Mouse (Mus musculus) hindbrain, embryonic 11.5 days (tissue): Measurements from ENCODE around the gene Cdh13. TPM values are rescaled to one million over a fixed set of nuclear protein-coding genes. Genes with fewer than 3 reads are reported as not detected.

Source experiments
- ATAC-seq: fragments of 200-750 bp; cut with Nextera tagmentation; 2 replicates; pipeline ENCODE4 v1.8.0; 2017; ENCODE audit warnings: mild to moderate bottlenecking, moderate TSS enrichment, moderate library complexity; ENCODE audit not compliant: low FRiP score
- DNase-seq: peaks from one replicate; pipeline ENCODE4 v3.0.0-alpha.2; 2015; ENCODE audit warnings: low spot score
- H3K27ac ChIP-seq: fragments of 300-500 bp; sonication (generic); 2 replicates; pipeline ENCODE4 v1.5.1; 2014; ENCODE audit warnings: mild to moderate bottlenecking, low read depth, low read length
- H3K27me3 ChIP-seq: fragments of 300-500 bp; sonication (generic); 2 replicates; pipeline ENCODE4 v1.6.1; 2014; ENCODE audit warnings: mild to moderate bottlenecking, low read length, moderate library complexity, mixed read lengths; ENCODE audit not compliant: control insufficient read depth, insufficient read depth
- H3K36me3 ChIP-seq: fragments of 300-500 bp; sonication (generic); 2 replicates; pipeline ENCODE4 v1.6.1; 2014; ENCODE audit warnings: mild to moderate bottlenecking, low read length, moderate library complexity, mixed read lengths; ENCODE audit not compliant: control insufficient read depth, insufficient read depth
- H3K4me1 ChIP-seq: fragments of 300-500 bp; sonication (generic); replicated peaks from 2 replicates; pipeline ENCODE4 v1.6.1; 2014; ENCODE audit warnings: low read length, mixed read lengths; ENCODE audit not compliant: control insufficient read depth, insufficient read depth
- H3K4me2 ChIP-seq: fragments of 300-500 bp; sonication (generic); replicated peaks from 2 replicates; pipeline ENCODE4 v1.6.1; 2014; ENCODE audit warnings: mild to moderate bottlenecking, low read depth, low read length
- H3K4me3 ChIP-seq: fragments of 300-500 bp; sonication (generic); 2 replicates; pipeline ENCODE4 v1.5.1; 2014; ENCODE audit warnings: low read depth, low read length
- H3K9ac ChIP-seq: fragments of 300-500 bp; sonication (generic); 2 replicates; pipeline ENCODE4 v1.6.1; 2014; ENCODE audit warnings: low read depth, low read length
- H3K9me3 ChIP-seq: fragments of 300-500 bp; sonication (generic); 2 replicates; pipeline ENCODE4 v1.6.1; 2016; ENCODE audit warnings: low read length; ENCODE audit not compliant: control insufficient read depth
- WGBS: fragments of 180-500 bp; shearing (Covaris S2); extraction: QIAGEN DNeasy Blood & Tissue Kit; methylation state at CpG from one replicate; pipeline ENCODE4 v1.1.7; 2014; 5-methylcytosine and 5-hydroxymethylcytosine counted together
- polyA plus RNA-seq: library from polyadenylated mRNA; unstranded; fragments of >200 nt; fragmentation: Nextera tagmentation; extraction: Ambion mirVana; gene quantifications from 2 replicates; pipeline ENCODE4 v1.2.1, GENCODE M21; 2014

The Cdh13 gene
- polyA plus RNA-seq, 1 experiment from 2014 or later: 14.6 TPM

- 75% methylated on average over 13 of the region's 13 CpGs for WGBS
- Histone ChIP-seq H3K4me3 (no peak overlapping the region), H3K27me3 (no peaks in the 10 kb centered on the region), H3K4me2 (no peak overlapping the region), H3K36me3 (no peaks in the 10 kb centered on the region), H3K9ac (no peak overlapping the region), H3K9me3 (no peaks in the 10 kb centered on the region), H3K4me1 (no peaks in the 10 kb centered on the region), H3K27ac (no peak overlapping the region)
- ATAC-seq: no peak
- no peak for DNase-seq
These were observed 234.7 kb downstream of the Cdh13 start for GRCm38 (mm10) chr8:118518030-118518741.

DNA sequence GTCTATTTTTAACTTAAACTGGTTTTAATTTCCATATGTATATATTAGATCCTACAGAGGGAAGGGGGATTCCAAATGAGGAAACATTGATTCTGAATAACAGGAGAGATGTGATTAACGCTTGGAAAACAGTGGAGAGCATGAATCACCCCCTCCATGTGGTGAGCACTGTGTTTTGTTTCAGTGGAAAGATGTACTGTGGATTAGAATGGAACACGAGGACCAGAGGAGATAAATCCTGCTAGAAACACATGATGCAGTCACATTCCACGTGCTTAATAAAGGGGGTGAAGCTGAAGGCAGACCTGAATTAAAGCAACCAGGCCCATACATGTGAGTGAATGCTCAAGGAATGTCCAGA, 235.2 kb downstream of the Cdh13 start:
- no peak overlapping the region for H3K4me3 ChIP-seq
- H3K36me3 ChIP-seq: no peaks in the 10 kb centered on the region
- no peaks in the 10 kb centered on the region for H3K9me3 ChIP-seq
- H3K27ac ChIP-seq: no peak overlapping the region
- no peak overlapping the region for H3K9ac ChIP-seq
- ATAC-seq (no peak), DNase-seq (no peak)
- 51% methylated on average over 3 of the region's 3 CpGs for WGBS
- no peaks in the 10 kb centered on the region for H3K27me3 ChIP-seq
- no peaks in the 10 kb centered on the region for H3K4me1 ChIP-seq
- H3K4me2 ChIP-seq: no peak overlapping the region

DNA sequence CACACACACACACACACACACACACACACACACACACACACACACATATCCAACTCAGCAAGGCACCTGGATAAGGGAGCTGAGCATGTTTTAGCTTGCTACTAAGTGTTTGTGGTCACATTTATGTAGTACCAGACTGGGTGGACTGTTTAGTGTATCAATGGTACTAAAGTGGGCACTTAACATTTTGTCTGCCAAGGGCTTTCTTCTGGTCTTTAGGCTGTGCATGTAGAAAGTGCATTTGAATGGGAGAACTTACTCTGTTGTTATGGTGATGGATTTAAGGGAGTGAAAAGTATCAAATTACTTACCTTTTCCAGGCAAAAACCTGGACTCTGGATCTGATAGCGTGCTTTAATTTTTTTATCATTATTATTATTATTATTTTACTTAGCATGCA, 240.4 kb downstream of the Cdh13 start:
- Histone ChIP-seq H3K4me1 (no peaks in the 10 kb centered on the region), H3K36me3 (no peaks in the 10 kb centered on the region), H3K4me2 (no peak overlapping the region), H3K9me3 (no peaks in the 10 kb centered on the region), H3K27ac (no peak overlapping the region), H3K9ac (no peak overlapping the region), H3K27me3 (no peaks in the 10 kb centered on the region), H3K4me3 (no peak overlapping the region)
- no peak for DNase-seq
- no peak for ATAC-seq
- WGBS: 70% methylated on average over 1 of the region's 1 CpGs

GRCm38 (mm10) chr8:118538816-118539558, 255.5 kb downstream of the Cdh13 start:
- DNase-seq: no peak
- Histone ChIP-seq H3K27me3 (peaks cover 8% of the 10 kb centered on the region; the same call in 1 of the 2 replicates), H3K9ac (no peak overlapping the region), H3K4me1 (no peaks in the 10 kb centered on the region), H3K36me3 (no peaks in the 10 kb centered on the region), H3K4me3 (no peak overlapping the region), H3K27ac (no peak overlapping the region), H3K9me3 (no peaks in the 10 kb centered on the region), H3K4me2 (no peak overlapping the region)
- 64% methylated on average over 8 of the region's 8 CpGs for WGBS
- no peak for ATAC-seq

DNA sequence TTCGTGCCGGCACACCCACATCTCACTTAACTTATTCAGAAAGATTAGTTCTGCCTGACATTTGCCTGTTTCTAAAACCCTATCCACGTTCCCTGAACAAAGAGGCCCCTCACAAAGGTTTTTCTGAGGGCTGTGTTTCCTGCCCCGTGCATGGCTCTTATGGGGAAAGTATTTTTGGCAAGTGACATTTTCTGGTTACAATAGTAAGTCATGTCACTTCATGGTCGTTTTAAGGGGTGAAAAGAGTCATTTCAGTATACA, 256.0 kb downstream of the Cdh13 start:
- no peak overlapping the region for H3K4me2 ChIP-seq
- no peaks in the 10 kb centered on the region for H3K9me3 ChIP-seq
- no peak overlapping the region for H3K9ac ChIP-seq
- no peaks in the 10 kb centered on the region for H3K36me3 ChIP-seq
- ATAC-seq (no peak), DNase-seq (peak; percentile 27)
- H3K4me1 ChIP-seq: no peaks in the 10 kb centered on the region
- no peak overlapping the region for H3K4me3 ChIP-seq
- peaks cover 8% of the 10 kb centered on the region; the same call in 1 of the 2 replicates for H3K27me3 ChIP-seq
- 13% methylated on average over 5 of the region's 5 CpGs for WGBS
- no peak overlapping the region for H3K27ac ChIP-seq

DNA sequence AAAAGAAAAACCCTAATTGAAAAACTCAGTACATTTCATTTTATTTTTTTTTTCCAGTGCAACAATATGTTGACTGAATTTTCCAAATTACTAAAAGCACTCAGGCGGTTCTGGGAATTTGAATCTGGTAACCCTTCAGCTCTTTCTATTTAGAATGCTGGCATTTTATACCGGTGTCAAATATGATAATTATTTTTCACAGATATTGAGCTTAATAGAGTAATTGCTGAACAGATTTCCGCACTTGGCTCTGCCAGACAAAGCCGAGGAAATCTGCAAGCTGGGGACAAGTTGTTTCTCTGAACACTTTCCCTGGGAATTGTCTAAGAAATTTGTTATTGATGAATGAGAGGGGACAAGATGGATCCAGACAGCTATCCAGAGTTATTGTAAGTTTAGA, 256.4 kb downstream of the Cdh13 start:
- 69% methylated on average over 4 of the region's 4 CpGs for WGBS
- H3K4me1 ChIP-seq: no peaks in the 10 kb centered on the region
- no peak overlapping the region for H3K4me3 ChIP-seq
- no peaks in the 10 kb centered on the region for H3K36me3 ChIP-seq
- H3K9me3 ChIP-seq: no peaks in the 10 kb centered on the region
- H3K4me2 ChIP-seq: no peak overlapping the region
- H3K9ac ChIP-seq: no peak overlapping the region
- DNase-seq (no peak), ATAC-seq (no peak)
- no peak overlapping the region for H3K27ac ChIP-seq
- H3K27me3 ChIP-seq: peaks cover 8% of the 10 kb centered on the region; the same call in 1 of the 2 replicates

GRCm38 (mm10) chr8:118552397-118552796, 268.9 kb downstream of the Cdh13 start:
- H3K9ac ChIP-seq: no peak overlapping the region
- H3K36me3 ChIP-seq: no peaks in the 10 kb centered on the region
- no peak overlapping the region for H3K27ac ChIP-seq
- WGBS: 85% methylated on average over 14 of the region's 14 CpGs
- no peaks in the 10 kb centered on the region for H3K9me3 ChIP-seq
- H3K27me3 ChIP-seq: no peaks in the 10 kb centered on the region
- no peak overlapping the region for H3K4me2 ChIP-seq
- no peaks in the 10 kb centered on the region for H3K4me1 ChIP-seq
- ATAC-seq: no peak
- no peak overlapping the region for H3K4me3 ChIP-seq
- peak; percentile 11 for DNase-seq

- Histone ChIP-seq H3K36me3 (no peaks in the 10 kb centered on the region), H3K4me3 (no peak overlapping the region), H3K9me3 (no peaks in the 10 kb centered on the region), H3K9ac (no peak overlapping the region), H3K27ac (no peak overlapping the region), H3K4me2 (no peak overlapping the region), H3K4me1 (no peaks in the 10 kb centered on the region), H3K27me3 (no peaks in the 10 kb centered on the region)
- DNase-seq: no peak
- ATAC-seq: no peak
- 63% methylated on average over 4 of the region's 4 CpGs for WGBS
These were observed 269.3 kb downstream of the Cdh13 start for GRCm38 (mm10) chr8:118552842-118553241.

DNA sequence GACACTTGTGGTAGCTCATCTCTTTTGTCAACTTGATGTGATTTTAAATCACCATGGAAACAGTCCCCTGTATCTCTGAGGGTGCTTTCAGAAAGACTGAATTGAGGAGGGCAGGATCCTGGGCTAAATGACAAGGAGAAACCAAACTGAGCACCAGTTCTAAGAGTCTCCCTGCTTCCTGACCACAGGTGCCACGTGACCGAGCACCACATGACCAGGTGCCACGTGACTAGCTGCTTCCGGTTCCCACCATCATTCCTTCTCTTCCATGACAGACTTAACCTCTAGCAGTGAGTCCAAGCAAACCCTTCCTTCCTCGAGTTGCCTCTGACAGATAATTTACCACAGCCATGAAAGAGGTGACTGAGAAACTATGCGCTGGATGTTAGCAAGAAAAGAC, 280.5 kb downstream of the Cdh13 start:
- H3K36me3 ChIP-seq: no peaks in the 10 kb centered on the region
- no peaks in the 10 kb centered on the region for H3K9me3 ChIP-seq
- H3K4me1 ChIP-seq: no peaks in the 10 kb centered on the region
- ATAC-seq: no peak
- H3K4me3 ChIP-seq: no peak overlapping the region
- no peaks in the 10 kb centered on the region for H3K27me3 ChIP-seq
- DNase-seq: no peak
- H3K27ac ChIP-seq: no peak overlapping the region
- 81% methylated on average over 6 of the region's 6 CpGs for WGBS
- H3K4me2 ChIP-seq: no peak overlapping the region
- no peak overlapping the region for H3K9ac ChIP-seq
